Mouse (Mus musculus): ENCODE measurements around the gene Ehhadh. TPM values are rescaled to one million over a fixed set of nuclear protein-coding genes. Genes with fewer than 3 reads are reported as not detected.
"Not testable (repeated sequence)": the region's sequence is repeated elsewhere in the genome, so short reads cannot be mapped to it uniquely, and the experiment has no call there.

Ehhadh gene
- total RNA-seq, 2 experiments from 2014 or later = 0.94 TPM; not detected in 1

GRCm38 (mm10) chr16:21804258-21804657, 16.7 kb upstream of the Ehhadh start:
- no peak for ATAC-seq (replicated peaks; ENCODE audit: low FRiP score, poor library complexity, severe bottlenecking)

- ATAC-seq (replicated peaks; ENCODE audit: low FRiP score, poor library complexity, severe bottlenecking) = no peak
These were observed 7.5 kb upstream of the Ehhadh start for GRCm38 (mm10) chr16:21795071-21795470.

- ATAC-seq (replicated peaks; ENCODE audit: low FRiP score, poor library complexity, severe bottlenecking) = peak; percentile 23
These were observed 7.1 kb upstream of the Ehhadh start for GRCm38 (mm10) chr16:21794697-21795045.

GRCm38 (mm10) chr16:21793875-21794696, 6.5 kb upstream of the Ehhadh start, which contains the start of gene Map3k13:
Map3k13 (plus strand) TSS chr16:21794346.
- peak; percentile 96 for ATAC-seq (replicated peaks; ENCODE audit: low FRiP score, poor library complexity, severe bottlenecking)

- ATAC-seq (replicated peaks; ENCODE audit: low FRiP score, poor library complexity, severe bottlenecking) = not testable (repeated sequence)
These were observed 5.6 kb upstream of the Ehhadh start for GRCm38 (mm10) chr16:21793080-21793810.

- peak; percentile 55 for ATAC-seq (replicated peaks; ENCODE audit: low FRiP score, poor library complexity, severe bottlenecking)
These were observed 4.2 kb upstream of the Ehhadh start for GRCm38 (mm10) chr16:21791779-21792178.

- ATAC-seq (replicated peaks; ENCODE audit: low FRiP score, poor library complexity, severe bottlenecking) = no peak
These were observed 2.9 kb upstream of the Ehhadh start for GRCm38 (mm10) chr16:21790469-21790868.

- ATAC-seq (replicated peaks; ENCODE audit: low FRiP score, poor library complexity, severe bottlenecking) = no peak
These were observed 1.6 kb upstream of the Ehhadh start for GRCm38 (mm10) chr16:21789180-21789579.

- ATAC-seq (replicated peaks; ENCODE audit: low FRiP score, poor library complexity, severe bottlenecking) = no peak
These were observed 974 bp upstream of the Ehhadh start for GRCm38 (mm10) chr16:21788581-21788980.

GRCm38 (mm10) chr16:21786317-21786716, 1.3 kb downstream of the Ehhadh start:
- ATAC-seq (replicated peaks; ENCODE audit: low FRiP score, poor library complexity, severe bottlenecking) = no peak

- ATAC-seq (replicated peaks; ENCODE audit: low FRiP score, poor library complexity, severe bottlenecking) = no peak
These were observed 2.6 kb downstream of the Ehhadh start for GRCm38 (mm10) chr16:21785000-21785399.

GRCm38 (mm10) chr16:21782807-21783206, 4.8 kb downstream of the Ehhadh start:
- ATAC-seq (replicated peaks; ENCODE audit: low FRiP score, poor library complexity, severe bottlenecking) = no peak

- ATAC-seq (replicated peaks; ENCODE audit: low FRiP score, poor library complexity, severe bottlenecking) = no peak
These were observed 5.7 kb downstream of the Ehhadh start for GRCm38 (mm10) chr16:21781895-21782294.

GRCm38 (mm10) chr16:21781277-21781676, 6.3 kb downstream of the Ehhadh start:
- ATAC-seq (replicated peaks; ENCODE audit: low FRiP score, poor library complexity, severe bottlenecking) = no peak

- no peak for ATAC-seq (replicated peaks; ENCODE audit: low FRiP score, poor library complexity, severe bottlenecking)
These were observed 8.5 kb downstream of the Ehhadh start for GRCm38 (mm10) chr16:21779149-21779548.

- ATAC-seq (replicated peaks; ENCODE audit: low FRiP score, poor library complexity, severe bottlenecking) = no peak; the same call in 1 of the 2 replicates
These were observed 9.2 kb downstream of the Ehhadh start for GRCm38 (mm10) chr16:21778293-21778866.

- no peak for ATAC-seq (replicated peaks; ENCODE audit: low FRiP score, poor library complexity, severe bottlenecking)
These were observed 12.9 kb downstream of the Ehhadh start for GRCm38 (mm10) chr16:21774725-21775124.

GRCm38 (mm10) chr16:21769667-21770066, 17.9 kb downstream of the Ehhadh start:
- ATAC-seq (replicated peaks; ENCODE audit: low FRiP score, poor library complexity, severe bottlenecking) = no peak

GRCm38 (mm10) chr16:21768255-21768654, 19.4 kb downstream of the Ehhadh start:
- no peak for ATAC-seq (replicated peaks; ENCODE audit: low FRiP score, poor library complexity, severe bottlenecking)

GRCm38 (mm10) chr16:21758447-21758846, 29.2 kb downstream of the Ehhadh start:
- no peak for ATAC-seq (replicated peaks; ENCODE audit: low FRiP score, poor library complexity, severe bottlenecking)

GRCm38 (mm10) chr16:21743401-21743800, 44.2 kb downstream of the Ehhadh start:
- no peak for ATAC-seq (replicated peaks; ENCODE audit: low FRiP score, poor library complexity, severe bottlenecking)

Measured in erythroblast, adult 5-6 weeks (primary cell).